Mouse (Mus musculus) forelimb bud, embryonic 11.5 days (tissue): Measurements from ENCODE around the gene Stk39.

Experiments
- DNase-seq: peaks from one replicate; pipeline ENCODE4 v3.0.0-alpha.2; 2012; ENCODE audit warnings: low read depth, low spot score

Stk39 gene

DNA sequence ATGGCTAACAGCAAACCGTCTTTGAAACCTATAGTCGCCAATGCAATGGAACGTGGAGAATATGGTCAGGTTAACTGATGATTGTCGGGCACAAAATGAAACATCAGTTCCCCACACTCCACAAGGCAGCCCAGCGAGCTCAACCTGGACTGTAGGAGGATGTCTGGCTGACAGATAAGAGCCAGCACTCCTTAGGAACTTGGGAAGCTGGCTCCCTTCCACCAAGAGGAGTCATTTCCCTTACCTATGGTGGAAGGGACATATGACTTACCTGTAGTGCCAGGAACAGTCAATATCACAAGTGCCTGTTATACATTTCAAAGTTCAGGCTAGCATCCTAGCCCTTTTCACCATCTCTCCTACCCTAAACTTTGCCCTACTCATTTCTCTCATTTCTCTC is 14.0 kb downstream of the Stk39 start:
- DNase-seq: no peak

DNA sequence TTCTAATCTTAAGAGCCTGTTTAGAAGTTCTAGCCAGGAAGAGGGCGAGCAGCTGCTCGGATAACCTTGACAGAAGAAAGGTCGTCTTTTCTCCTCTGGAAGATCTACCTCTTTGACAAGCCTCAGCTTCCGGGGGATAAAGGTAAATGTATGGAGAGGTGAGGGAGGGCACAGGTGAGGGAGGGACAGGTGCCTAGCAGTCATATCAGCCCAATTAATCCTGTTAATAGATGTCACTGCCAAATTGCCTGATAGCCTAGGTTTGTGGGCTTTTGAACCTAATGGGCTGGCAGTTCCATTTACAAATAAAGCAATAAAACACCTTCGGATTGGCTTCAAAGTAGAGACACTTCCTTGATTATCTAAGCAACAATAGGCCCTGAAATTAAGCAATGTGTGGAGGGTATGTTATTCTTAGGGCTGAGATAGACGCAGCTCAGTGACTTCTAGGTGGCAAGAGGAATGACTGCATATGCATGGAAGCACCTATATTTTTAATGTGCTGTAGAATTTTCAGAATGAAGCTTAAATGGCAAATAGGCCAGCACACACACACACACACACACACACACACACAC is 14.5 kb downstream of the Stk39 start:
- no peak for DNase-seq

DNA sequence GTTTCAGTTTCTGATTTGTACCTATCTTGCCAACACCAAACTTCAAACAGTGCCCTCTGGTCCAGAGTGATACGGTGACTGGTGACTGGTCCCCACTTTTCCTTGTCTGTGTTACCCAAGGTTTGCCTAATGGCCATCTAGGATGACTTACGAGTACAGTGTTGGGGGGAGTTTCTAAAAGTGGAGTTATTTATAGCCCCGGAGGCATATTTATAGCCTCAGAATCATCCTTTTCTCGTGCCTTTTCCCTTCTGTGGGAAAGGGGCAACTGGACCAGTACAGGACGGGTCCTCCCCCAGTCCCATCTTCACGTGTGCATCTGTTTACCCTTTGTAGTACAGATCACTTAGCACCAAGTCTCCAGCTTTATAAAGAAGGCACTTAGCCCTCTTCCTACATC is 15.2 kb downstream of the Stk39 start:
- DNase-seq: no peak

DNA sequence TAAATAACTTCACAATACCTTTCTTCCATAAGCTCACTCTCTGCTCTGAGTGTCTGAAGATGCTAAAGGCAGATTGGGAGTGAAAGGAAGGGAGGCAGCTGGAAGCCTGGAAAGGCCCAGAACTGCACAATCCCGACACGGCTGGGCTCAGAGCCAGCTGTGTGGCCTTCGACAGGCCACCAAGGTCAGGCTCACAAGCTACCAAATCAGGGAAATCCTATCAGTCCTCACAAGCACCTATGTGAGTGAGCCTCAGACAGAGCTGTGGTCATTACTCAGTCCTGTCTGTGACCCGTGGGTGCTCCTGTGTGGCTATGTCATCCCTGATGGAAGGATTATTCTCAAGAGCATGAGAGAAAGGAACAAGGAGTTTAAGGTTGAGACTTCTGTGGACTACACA is 19.7 kb downstream of the Stk39 start:
- DNase-seq: no peak

DNA sequence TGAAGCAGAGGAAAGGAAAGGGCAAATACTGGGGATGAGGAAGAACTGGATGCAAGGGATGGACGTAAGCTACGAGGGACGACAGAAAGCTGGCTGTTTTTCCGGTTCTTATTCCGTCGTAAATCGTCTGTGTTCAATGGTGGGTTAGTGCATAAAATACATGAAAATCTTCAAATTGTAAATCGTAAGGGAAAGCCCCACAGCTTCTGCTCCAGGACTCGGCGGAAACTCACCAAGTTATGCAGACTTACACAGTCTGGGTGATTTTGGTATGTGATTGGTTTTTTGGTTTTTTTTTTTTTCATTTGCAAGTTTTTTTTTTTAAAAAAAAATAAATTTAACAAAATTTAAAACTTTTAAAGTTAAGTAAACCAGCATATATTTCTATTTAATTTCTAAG is 24.0 kb downstream of the Stk39 start:
- no peak for DNase-seq

DNA sequence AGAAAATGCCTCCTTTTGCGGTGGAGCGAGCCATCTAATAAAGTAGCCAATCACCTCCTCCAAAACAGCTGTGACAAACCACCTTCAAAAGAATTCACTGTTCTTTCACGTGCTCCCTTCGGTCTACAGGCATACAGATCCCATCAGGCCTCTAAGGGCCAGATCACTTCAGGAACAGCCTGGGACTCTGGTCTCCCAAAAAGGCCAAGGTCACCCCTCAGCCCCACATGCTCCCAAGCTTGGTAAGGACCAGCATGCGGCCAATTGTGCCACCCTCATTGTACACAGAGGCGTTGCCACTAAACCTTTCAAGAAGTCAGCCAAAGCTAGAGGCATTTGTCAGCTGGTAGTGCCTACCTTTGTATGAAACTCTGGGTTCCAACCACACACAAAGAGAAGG is 28.9 kb downstream of the Stk39 start:
- DNase-seq: no peak

DNA sequence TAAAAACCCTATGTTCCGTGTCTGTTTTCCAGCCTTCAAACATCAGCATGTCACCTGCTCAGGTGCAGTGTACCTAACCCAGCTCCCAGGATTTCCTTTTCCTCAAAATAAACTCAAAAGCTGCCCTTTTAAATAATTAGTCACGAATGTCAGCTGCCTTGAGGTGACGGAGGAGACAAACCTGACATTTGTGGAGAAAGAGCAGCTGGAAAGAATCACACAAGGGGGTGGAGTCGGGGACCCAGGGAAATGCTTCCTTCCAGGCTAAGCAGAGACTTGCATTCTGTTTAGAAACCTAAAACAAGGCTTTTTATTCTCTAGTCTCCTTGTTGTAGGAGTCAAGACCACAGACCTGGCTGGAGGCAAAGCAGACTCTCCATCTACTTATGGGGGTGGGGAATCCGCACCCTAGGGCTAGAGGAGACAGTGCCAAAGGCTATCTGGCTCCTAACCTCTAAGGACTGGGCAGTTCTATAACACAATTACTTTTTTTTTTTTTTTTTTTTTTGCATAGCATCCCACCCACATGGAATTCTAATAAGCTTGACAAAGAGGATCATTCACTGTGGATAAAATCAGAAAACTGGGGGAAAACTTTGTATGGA is 29.9 kb downstream of the Stk39 start:
- DNase-seq: peak; percentile 82

DNA sequence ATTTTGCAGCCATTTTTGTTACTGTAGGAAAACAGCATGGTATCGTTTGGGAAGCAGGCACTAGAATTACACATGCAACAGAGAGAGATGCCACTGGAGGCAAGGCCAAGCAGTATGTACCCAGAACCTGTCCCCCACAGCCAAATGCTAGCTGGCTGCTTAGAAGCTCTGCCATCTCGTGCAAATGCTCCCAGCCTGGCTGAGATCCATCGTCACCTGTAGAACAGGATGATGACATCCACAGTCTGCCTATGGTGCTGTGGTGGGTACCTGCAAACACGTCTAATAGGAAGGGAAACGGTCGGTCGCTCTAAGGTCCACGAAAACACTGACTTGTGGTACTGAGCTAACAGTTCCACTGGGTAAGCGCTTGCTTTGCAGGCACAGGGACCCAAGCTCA is 32.5 kb downstream of the Stk39 start:
- no peak for DNase-seq

DNA sequence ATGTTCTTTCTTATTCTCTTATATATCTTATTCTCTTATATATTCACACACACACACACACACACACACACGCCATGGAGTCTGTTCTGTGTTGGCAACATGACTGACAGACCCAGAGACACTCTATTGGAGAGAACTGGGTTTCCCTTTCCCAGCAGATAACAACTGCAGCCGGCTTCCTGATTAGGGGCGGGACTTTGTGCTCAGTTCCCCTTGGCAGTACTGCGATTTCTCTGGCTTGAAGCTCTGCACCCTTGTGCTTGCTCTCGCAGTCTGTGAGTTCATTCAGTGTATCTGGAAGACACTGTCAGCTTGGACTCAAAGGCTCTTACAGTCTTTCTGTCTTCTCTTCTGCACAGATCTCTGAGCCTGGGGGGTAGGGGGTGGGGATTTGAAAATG is 34.1 kb downstream of the Stk39 start:
- DNase-seq: no peak

DNA sequence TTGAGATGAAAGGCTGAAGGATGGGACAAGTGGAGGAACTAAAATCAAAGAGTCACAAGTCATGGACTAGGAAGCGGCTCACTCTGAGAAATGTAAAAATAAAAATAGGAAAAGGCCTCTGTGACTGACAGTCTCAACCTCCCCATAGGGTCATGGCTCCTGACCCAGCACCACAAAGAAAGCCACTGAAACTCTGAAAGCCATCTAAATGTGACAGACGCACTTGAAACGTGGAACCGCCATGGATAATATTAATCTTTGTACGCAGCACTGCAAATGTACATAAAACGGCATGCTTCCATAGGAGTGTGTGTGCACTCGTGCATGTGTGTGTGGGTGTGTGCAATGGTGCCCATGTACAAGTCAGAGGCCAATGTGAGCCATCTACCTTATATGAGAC is 34.9 kb downstream of the Stk39 start:
- DNase-seq: no peak

DNA sequence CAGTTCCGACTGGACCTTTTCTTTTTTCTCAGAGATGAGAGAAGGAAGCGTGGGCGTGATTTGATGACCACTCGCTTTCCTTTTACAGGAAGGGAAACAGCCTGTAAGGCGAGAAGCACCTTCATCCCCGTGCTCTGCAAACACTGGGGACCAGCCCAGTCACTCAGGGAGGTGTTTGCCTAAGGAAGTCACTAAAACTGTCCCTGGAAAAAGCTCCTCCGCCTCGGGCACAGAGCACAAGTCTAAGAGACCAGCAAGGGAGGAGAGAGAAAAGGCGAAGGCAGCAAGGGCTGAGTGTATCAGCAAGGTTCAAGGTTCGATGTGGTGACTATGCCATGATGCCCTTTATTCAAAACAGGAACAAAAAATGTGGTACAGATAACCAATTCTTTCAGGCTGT is 35.8 kb downstream of the Stk39 start:
- DNase-seq: no peak

DNA sequence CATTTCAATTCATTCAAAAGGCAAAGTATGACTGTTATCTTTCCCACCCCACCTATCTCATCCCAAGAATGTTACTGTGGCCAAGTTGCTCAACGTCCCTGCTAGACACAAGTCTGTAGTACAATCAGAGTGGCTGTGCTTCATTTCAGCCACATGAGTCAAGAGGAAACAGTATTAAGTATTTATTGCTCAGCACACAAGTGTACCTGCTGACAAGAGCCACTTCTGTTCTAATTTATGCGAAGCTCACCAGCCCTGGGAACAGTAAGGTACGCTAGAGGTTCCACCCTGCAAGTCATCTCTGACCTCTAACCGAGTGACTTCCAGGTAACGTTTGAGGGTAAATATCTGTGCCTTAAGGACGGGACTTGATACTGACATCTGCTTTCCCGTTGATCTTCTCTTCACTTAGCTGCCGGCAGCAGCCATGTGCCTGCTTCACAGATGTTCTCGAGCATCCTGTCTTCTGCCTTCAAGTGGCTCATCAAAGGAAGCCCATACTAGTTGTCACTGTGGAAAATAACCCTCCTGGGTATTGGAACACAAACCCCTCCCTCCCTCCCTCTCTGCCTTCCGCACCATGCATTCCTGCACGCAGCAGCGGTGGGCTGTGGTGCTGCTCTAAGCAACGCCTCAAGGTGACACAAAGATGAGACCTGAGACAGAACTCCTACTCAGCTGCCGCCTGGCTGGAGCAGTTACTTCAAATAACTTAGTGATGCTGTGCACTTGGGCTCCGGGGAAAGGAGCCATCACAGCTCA is 36.4 kb downstream of the Stk39 start:
- DNase-seq: no peak

DNA sequence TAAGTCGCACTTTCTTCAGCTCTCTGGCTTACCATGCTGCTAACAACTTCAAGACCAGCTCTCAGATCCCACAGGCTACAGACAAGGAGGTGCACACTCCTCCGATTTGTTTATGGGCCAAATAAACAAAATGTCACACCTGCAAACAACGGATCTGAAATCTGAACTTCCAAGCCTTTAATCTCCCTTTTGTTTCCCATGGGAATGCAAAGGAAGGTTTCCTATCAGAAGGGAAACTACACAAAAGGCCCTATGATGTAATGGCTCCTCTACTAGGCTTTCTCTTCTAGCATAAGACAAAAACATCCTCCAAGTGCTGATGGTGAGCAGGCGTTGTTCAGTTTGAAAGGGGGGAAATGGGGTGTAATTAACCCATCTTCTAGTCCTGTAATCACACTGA is 37.1 kb downstream of the Stk39 start:
- no peak for DNase-seq

DNA sequence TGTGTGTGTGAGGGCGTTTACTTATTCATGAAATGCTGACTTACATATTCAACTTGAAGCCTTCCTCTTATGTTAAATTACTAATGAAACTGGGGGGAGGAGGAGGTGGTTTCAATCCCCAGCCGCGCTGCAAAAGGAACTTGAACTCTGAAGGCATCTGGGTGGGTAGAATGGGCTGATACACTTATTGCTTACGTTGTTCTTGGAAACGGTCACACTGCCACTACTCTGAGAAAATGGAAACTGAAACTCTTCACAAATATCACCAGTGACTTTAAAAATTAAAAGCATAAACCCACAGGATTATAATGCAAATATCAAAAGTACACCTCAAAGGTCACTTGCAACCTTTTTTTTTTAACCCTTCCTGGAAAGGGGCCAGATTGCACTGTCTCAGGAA is 37.5 kb downstream of the Stk39 start:
- DNase-seq: no peak

DNA sequence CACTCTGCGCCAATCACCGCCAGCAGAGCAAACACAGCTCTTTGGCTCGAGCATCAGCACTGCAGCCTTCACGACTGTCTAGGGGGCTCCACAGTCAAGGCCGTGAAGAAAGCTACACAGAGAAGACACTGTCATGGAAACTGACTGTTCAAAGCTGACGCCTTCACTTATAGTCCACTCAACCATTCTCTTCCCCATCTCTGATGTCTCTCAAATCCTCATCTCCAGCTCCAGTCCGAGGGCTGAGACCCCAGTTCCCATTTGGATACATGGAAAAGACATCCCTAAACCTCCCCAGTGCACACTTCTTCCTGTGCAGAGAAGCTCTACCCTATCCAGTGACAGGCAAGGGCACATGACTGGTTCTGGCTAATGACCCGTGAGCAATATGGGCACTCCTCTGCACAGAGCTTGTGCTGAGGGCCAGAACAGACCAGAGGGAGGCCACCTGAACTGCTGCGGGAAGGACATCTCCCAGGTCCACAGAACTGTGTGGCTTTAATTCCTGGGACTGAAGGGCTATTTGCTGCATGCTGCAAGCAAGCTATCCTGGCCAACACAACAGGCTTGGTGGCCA is 38.2 kb downstream of the Stk39 start:
- DNase-seq: no peak

DNA sequence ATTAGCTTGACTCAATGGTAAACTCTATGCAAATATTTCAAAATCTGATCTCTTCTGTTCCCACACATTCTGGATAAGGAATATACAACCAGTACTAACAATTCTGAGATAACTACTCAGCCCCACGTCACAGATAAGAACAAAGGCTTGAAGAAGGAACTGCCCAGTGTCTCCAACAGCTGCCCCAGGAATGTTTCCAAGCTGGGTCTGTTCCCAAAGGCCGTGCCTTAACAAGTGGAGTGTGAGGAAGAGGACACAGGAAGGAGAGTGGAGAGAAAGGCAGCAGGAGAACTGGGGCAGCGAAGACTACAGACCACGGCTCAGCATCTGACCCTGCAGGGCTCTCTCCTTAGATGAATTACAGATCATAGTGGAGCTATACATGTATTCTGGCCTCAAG is 39.2 kb downstream of the Stk39 start:
- DNase-seq: no peak

DNA sequence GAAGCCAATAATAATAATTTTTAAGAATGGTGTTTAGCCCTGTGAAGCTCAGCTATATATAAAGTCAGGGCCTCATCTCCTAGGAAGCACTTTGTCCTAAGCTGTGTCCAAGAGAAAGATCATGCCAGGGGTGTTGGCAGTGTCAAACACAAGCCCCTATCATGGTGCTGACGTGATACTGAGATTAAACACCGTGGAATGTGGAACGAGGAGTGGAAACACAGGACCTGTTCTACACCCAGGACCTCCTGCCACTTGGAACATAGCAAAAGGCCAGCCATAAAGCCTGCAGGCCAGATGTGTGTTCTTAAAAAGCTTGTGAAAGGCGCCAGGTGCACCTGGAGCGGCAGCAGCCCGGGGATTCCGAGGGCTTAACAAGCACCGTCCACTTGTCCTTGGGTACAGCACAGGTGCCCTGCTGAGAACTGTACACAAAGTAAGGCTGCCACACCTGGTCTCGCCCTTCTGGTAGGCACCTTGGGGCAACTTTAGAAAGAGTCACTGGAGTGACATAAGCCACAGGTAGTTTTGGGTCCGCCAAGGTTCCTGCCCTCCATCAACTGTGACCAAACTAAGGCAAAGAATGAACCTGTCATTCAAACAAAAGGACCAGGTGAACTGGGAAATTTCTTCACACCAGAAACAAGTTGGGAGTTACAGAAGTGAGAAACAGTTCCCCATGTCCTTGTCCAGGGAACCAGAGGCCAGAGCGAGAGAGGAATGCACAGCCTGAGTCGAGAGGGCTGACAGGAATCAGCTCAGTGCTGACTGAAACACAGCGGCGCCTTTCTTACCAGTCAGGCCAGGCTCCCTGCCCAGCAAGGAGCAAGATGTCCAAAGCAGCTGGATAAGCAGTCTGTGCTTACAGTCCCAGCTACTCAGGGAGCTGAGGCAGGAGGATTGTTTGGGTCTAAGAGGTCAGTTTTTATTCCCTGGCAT is 40.8 kb downstream of the Stk39 start:
- no peak for DNase-seq

DNA sequence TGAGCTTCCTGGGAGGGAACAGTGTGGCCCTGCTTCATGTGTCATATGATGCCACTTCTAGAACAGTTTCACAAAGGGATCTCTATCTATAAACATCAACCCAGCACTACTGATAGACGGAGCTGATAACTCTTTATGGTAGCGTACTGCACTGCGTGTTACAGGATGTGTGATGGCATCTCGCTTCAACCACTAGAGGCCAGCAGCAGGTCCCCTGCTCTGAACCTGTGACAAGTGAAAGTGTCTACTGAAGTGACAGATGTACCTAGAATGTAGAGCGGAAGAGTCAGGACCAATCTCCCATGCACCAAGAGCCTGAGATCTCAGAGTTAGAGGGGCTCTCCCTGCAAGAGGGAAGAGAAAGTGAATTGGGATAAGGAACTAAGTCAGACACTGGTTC is 41.6 kb downstream of the Stk39 start:
- DNase-seq: no peak

DNA sequence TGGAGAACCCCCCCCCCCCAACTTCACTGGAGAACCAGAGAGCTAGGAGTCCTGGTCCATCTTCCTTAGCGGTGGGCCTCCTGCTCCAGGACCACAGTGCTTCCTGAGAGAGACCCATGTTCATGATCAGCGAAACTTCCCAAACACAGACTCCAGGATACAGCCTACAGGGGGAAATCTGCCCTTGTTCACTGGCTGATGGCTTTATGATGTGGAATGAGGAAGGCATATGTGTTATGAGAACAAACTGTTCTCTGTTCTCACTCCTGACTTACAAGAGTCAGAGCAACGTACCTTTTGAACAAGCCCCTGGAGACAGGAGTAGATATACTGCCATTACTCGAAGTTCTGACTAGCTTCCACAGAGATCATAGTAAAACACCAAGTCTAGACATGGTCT is 42.6 kb downstream of the Stk39 start:
- no peak for DNase-seq

DNA sequence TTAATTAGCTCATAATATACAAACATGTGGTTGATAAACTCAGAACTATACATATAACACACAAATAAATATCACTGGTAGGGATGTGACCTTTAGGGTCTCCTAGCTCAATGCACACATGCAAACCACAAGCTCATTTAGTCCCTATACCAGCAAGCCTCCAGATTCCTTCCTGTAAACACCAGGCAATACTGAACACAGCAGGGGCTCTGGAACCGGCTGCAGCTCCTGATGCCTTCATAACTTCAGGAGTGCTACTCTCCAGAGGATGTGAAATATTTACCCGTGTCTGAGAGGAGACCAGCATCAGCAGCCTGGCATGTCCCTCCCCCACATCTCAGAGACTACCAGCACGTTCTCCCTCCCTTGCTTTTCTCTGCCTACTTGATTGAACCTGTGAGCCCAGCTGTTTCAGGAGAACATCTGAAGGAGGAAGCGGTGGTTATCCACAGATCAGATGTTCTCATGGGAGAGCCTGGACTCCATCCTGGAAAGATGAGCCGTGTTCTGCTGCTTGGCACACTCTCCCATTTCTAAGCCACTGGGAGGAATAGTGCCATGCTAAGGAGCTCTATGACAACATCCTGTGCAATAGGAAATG is 45.0 kb downstream of the Stk39 start:
- no peak for DNase-seq

DNA sequence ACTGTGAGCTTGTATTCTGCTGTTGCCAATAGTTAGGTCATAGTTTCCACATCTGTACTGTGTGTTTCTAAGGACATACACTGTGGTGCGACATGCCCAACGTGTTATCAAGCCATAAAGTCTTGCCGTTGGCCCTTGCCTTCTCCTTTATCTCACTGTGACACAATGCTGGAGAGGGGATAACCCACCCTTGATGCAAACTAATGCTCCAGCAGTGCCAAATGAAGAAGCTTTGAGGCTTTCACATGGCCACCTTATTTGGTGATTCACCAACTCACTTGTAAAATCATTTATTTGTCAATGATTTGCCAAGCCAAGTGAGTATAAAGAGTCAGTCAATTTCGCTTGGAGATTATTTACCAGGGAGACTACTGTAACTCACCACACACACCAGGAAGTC is 46.0 kb downstream of the Stk39 start:
- no peak for DNase-seq

DNA sequence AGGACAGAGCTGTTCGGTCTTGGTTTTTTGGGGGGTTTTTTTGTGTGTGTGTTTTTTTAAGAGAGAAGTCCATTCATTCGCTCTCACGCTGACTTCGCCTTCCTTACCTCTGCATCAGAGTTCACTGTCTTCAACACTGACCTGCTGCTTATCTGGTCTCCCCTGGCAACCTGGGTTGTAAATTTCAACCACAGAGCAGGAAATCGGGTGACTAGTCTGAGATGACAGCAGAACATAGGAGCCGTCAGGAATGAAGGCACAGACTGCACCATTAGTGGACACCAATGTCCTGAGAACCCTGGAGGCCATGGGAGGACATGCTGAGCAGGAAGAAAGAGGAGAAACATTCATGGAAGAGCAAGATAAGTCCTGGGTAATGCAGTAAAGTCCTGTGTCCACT is 51.1 kb downstream of the Stk39 start:
- DNase-seq: no peak
